Mouse (Mus musculus): Measurements from ENCODE around the gene Krtap3-2. TPM values are rescaled to one million over a fixed set of nuclear protein-coding genes. Genes with fewer than 3 reads are reported as not detected.

Krtap3-2 gene
- total RNA-seq, 2 experiments from 2014 or later, result not detected

Other genes with a start within 250 kb of the Krtap3-2 start
- not detected for gene Krt25, start 233.9 kb downstream of the Krtap3-2 start, total RNA-seq (2021)
- not detected for gene Krt26, start 218.9 kb downstream of the Krtap3-2 start, total RNA-seq (2021)
- gene Krt27, start 205.7 kb downstream of the Krtap3-2 start, total RNA-seq (2021), result not detected
- under 1 TPM in 1 of 2 experiments, not detected in 1; 0.25 TPM for gene Krt28, start 181.9 kb downstream of the Krtap3-2 start, total RNA-seq (2021)
- gene Krt10, start 167.5 kb downstream of the Krtap3-2 start, total RNA-seq (2021), result 1 to 10 TPM; 4.9 to 9.9 TPM
- not detected for gene Krt12, start 134.6 kb downstream of the Krtap3-2 start, total RNA-seq (2021)
- gene Krt20, start 118.7 kb downstream of the Krtap3-2 start, total RNA-seq (2021), result 1 to 10 TPM; 2.4 to 2.7 TPM
- gene Krt23, start 63.7 kb downstream of the Krtap3-2 start, total RNA-seq (2021), result 1 to 10 TPM in 1 of 2 experiments, under 1 TPM in 1; 0.62 to 3.1 TPM
- gene Krt39, start 35.5 kb downstream of the Krtap3-2 start, total RNA-seq (2021), result not detected
- gene Krt40, start 13.7 kb downstream of the Krtap3-2 start, total RNA-seq (2021), result not detected
- not detected for gene Krtap3-3, start 6.0 kb downstream of the Krtap3-2 start, total RNA-seq (2021)
- not detected for gene Gm11939, start 2.6 kb upstream of the Krtap3-2 start, total RNA-seq (2021)
- not detected for gene Krtap3-1, start 9.8 kb upstream of the Krtap3-2 start, total RNA-seq (2021)
- gene Krtap1-5, start 24.2 kb upstream of the Krtap3-2 start, total RNA-seq (2021), result not detected
- gene Krtap1-4, start 26.8 kb upstream of the Krtap3-2 start, total RNA-seq (2021), result not detected
- gene Krtap1-3, start 34.5 kb upstream of the Krtap3-2 start, total RNA-seq (2021), result not detected
- not detected for gene Krtap9-3, start 41.3 kb upstream of the Krtap3-2 start, total RNA-seq (2021)
- not detected for gene Gm11938, start 46.5 kb upstream of the Krtap3-2 start, total RNA-seq (2021)
- not detected for gene Gm11937, start 53.3 kb upstream of the Krtap3-2 start, total RNA-seq (2021)
- not detected for gene Krtap2-4, start 58.0 kb upstream of the Krtap3-2 start, total RNA-seq (2021)
- not detected for gene Gm11562, start 63.6 kb upstream of the Krtap3-2 start, total RNA-seq (2021)
- not detected for gene Krtap4-1, start 71.4 kb upstream of the Krtap3-2 start, total RNA-seq (2021)
- not detected for gene Krtap4-2, start 78.2 kb upstream of the Krtap3-2 start, total RNA-seq (2021)
- gene Krtap4-7, start 87.2 kb upstream of the Krtap3-2 start, total RNA-seq (2021), result not detected
- gene Gm11555, start 93.4 kb upstream of the Krtap3-2 start, total RNA-seq (2021), result not detected
- gene Gm11563, start 102.1 kb upstream of the Krtap3-2 start, total RNA-seq (2021), result not detected
- not detected for gene Krtap4-6, start 109.1 kb upstream of the Krtap3-2 start, total RNA-seq (2021)
- gene Gm14190, start 133.9 kb upstream of the Krtap3-2 start, total RNA-seq (2021), result not detected
- gene Gm14180, start 177.4 kb upstream of the Krtap3-2 start, total RNA-seq (2021), result not detected
- gene Gm11595, start 216.1 kb upstream of the Krtap3-2 start, total RNA-seq (2021), result not detected
- not detected for gene Krtap4-8, start 223.9 kb upstream of the Krtap3-2 start, total RNA-seq (2021)
- gene Krtap4-9, start 228.3 kb upstream of the Krtap3-2 start, total RNA-seq (2021), result not detected
- gene Gm11596, start 236.6 kb upstream of the Krtap3-2 start, total RNA-seq (2021), result not detected
- gene Gm11569, start 242.1 kb upstream of the Krtap3-2 start, total RNA-seq (2021), result not detected
- not detected for gene Gm11554, start 247.6 kb upstream of the Krtap3-2 start, total RNA-seq (2021)